Mouse (Mus musculus) natural killer cell, adult 2 months (primary cell): ENCODE results near the gene Rfx1.
A peak's percentile ranks its signal among the peaks of the same experiment; 100 is the strongest.

ENCODE experiments used
- DNase-seq, 2 experiments: peaks; one replicate each; pipeline ENCODE4 v3.0.0; 2022; ENCODE audit warnings: low spot score in 2 of 2

Rfx1 gene

GRCm38 (mm10) chr8:84066291-84066930 is at the start of gene Rfx1:
Gene Rfx1, plus strand, starts transcription at chr8:84066834.
- DNase-seq, result peak; percentile 99

- no peak for DNase-seq
Observed at GRCm38 (mm10) chr8:84019738-84020137, 46.9 kb upstream of the Rfx1 start.

GRCm38 (mm10) chr8:84021096-84021495 is 45.5 kb upstream of the Rfx1 start, which contains the start of gene Palm3:
Gene Palm3, plus strand, starts transcription at chr8:84021471.
- DNase-seq, result no peak

- DNase-seq, result no peak
Observed at GRCm38 (mm10) chr8:84021569-84021968, 45.1 kb upstream of the Rfx1 start.

GRCm38 (mm10) chr8:84023085-84023484 is 43.5 kb upstream of the Rfx1 start:
- no peak for DNase-seq

- DNase-seq, result no peak
Observed at GRCm38 (mm10) chr8:84023631-84024030, 43.0 kb upstream of the Rfx1 start.

GRCm38 (mm10) chr8:84024171-84024570 is 42.5 kb upstream of the Rfx1 start:
- DNase-seq, result peak; percentile 43 to 56

GRCm38 (mm10) chr8:84025863-84026262 is 40.8 kb upstream of the Rfx1 start:
- no peak for DNase-seq

GRCm38 (mm10) chr8:84027449-84027848 is 39.2 kb upstream of the Rfx1 start:
- DNase-seq, result peak in 1 of 2 experiments; percentile 34

GRCm38 (mm10) chr8:84029272-84029671 is 37.4 kb upstream of the Rfx1 start:
- DNase-seq, result no peak

- DNase-seq, result no peak
Observed at GRCm38 (mm10) chr8:84032777-84033176, 33.9 kb upstream of the Rfx1 start.

- no peak for DNase-seq
Observed at GRCm38 (mm10) chr8:84038015-84038414, 28.6 kb upstream of the Rfx1 start.

GRCm38 (mm10) chr8:84039050-84039449 is 27.6 kb upstream of the Rfx1 start:
- DNase-seq, result peak; percentile 64 to 80

GRCm38 (mm10) chr8:84042066-84042947 is 24.3 kb upstream of the Rfx1 start, which contains the start of gene Il27ra:
Gene Il27ra, minus strand, starts transcription at chr8:84042589.
- DNase-seq, result peak; percentile 65 to 70

- DNase-seq, result no peak
Observed at GRCm38 (mm10) chr8:84042948-84043342, 23.7 kb upstream of the Rfx1 start.

GRCm38 (mm10) chr8:84044103-84044502 is 22.5 kb upstream of the Rfx1 start:
- no peak for DNase-seq

- no peak for DNase-seq
Observed at GRCm38 (mm10) chr8:84044900-84045299, 21.7 kb upstream of the Rfx1 start, which contains the start of gene Rln3. Gene Rln3, minus strand, starts transcription at chr8:84045000.

GRCm38 (mm10) chr8:84046505-84046904 is 20.1 kb upstream of the Rfx1 start:
- no peak for DNase-seq

GRCm38 (mm10) chr8:84048171-84048570 is 18.5 kb upstream of the Rfx1 start:
- no peak for DNase-seq

- DNase-seq, result no peak
Observed at GRCm38 (mm10) chr8:84052746-84053145, 13.9 kb upstream of the Rfx1 start.

GRCm38 (mm10) chr8:84053229-84053628 is 13.4 kb upstream of the Rfx1 start:
- DNase-seq, result no peak

GRCm38 (mm10) chr8:84057827-84058226 is 8.8 kb upstream of the Rfx1 start:
- no peak for DNase-seq

GRCm38 (mm10) chr8:84059226-84059625 is 7.4 kb upstream of the Rfx1 start:
- DNase-seq, result no peak
